In genomic region chr17:73251812-73252608, GRCm38 (mm10) we compare ENCODE assay signal across 11 mouse cellular contexts.
DNase-seq lines count a peak whose midpoint lies in the region; ATAC-seq and TF ChIP-seq lines count a peak whose summit lies in the region.
"Had no signal": no experiment of that assay in that cellular context is flagged by ENCODE, and none has a peak within 500 bp of the region (broad histone marks: within the 10 kb centered on the region; RNA-seq: fewer than 3 reads in every experiment).

No protein-coding gene starts in this region.

- no peak for TF ChIP-seq POLR2A in thymus, adult 2 months (IDR thresholded peaks at IDR 0.05; ENCODE audit: control insufficient read depth, extremely low read depth, insufficient read depth, low read length, poor library complexity)

- no peak overlapping the region for H3ac ChIP-seq in C2C12 (ENCODE audit: control insufficient read depth, insufficient read length, low read depth)

- H3K27me3 ChIP-seq in heart, embryonic 12.5 days (replicated peaks): no peaks in the 10 kb centered on the region
- no peaks in the 10 kb centered on the region for H3K27me3 ChIP-seq in liver, embryonic 11.5 days (replicated peaks; ENCODE audit: control insufficient read depth, insufficient read depth, low read length)
- H3K27me3 ChIP-seq in C2C12 (ENCODE audit: control insufficient read depth, insufficient read depth, insufficient read length): no peaks in the 10 kb centered on the region
- no peaks in the 10 kb centered on the region for H3K27me3 ChIP-seq in thymus, adult 2 months (ENCODE audit: control insufficient read depth, insufficient read depth, low read length)
- H3K27me3 ChIP-seq: hindbrain, embryonic 12.5 days; liver, embryonic 13.5 days had no signal

- peaks cover 29% of the 10 kb centered on the region for H3K4me1 ChIP-seq in heart, embryonic 12.5 days (replicated peaks)
- H3K4me1 ChIP-seq in liver, embryonic 11.5 days (replicated peaks; ENCODE audit: control insufficient read depth, insufficient read depth, low read length): 0 out of 2 replicates have a peak, but pooled peaks cover 2% of the 10 kb centered on the region
- H3K4me1 ChIP-seq in thymus, adult 2 months (replicated peaks; ENCODE audit: control insufficient read depth, insufficient read depth, low read length): peaks cover 14% of the 10 kb centered on the region

- no peak for ATAC-seq in heart, embryonic 12.5 days (ENCODE audit: insufficient number of reproducible peaks, low FRiP score)
- no peak for ATAC-seq in liver, embryonic 11.5 days (replicated peaks; ENCODE audit: low FRiP score)

- DNase-seq in heart, adult 8-10 months (ENCODE audit: low spot score): no peak
- peak; percentile 22 for DNase-seq in liver
- no peak for DNase-seq in liver, embryonic 11.5 days (ENCODE audit: low spot score)
- DNase-seq in adipocyte (ENCODE audit: low spot score): peak; percentile 33
- no peak for DNase-seq in thymus, adult 2 months
- DNase-seq: heart, adult 2 months; liver, embryonic 13.5 days had no signal

- TF ChIP-seq CTCF in C2C12 (IDR thresholded peaks at IDR 0.05; ENCODE audit: control insufficient read depth, insufficient read depth, insufficient read length): no peak
- no peak for TF ChIP-seq CTCF in thymus, adult 2 months (IDR thresholded peaks at IDR 0.05; ENCODE audit: borderline replicate concordance, control insufficient read depth, extremely low read depth, insufficient read depth, low read length, poor library complexity)

- WGBS in heart, embryonic 12.5 days: 64% methylated on average over 11 of the region's 11 CpGs
- WGBS in liver, embryonic 11.5 days: 74% methylated on average over 11 of the region's 11 CpGs
- 94% methylated on average over 11 of the region's 11 CpGs for WGBS in thymus, adult 2 months

- H3K36me3 ChIP-seq in heart, embryonic 12.5 days: no peaks in the 10 kb centered on the region
- no peaks in the 10 kb centered on the region for H3K36me3 ChIP-seq in liver, embryonic 11.5 days (ENCODE audit: control insufficient read depth, insufficient read depth, low read length)
- H3K36me3 ChIP-seq in C2C12 (ENCODE audit: control insufficient read depth, insufficient read depth): no peaks in the 10 kb centered on the region
- no peaks in the 10 kb centered on the region for H3K36me3 ChIP-seq in thymus, adult 2 months (ENCODE audit: control insufficient read depth, insufficient read depth, low read length)
- H3K36me3 ChIP-seq: hindbrain, embryonic 12.5 days; liver, embryonic 13.5 days had no signal

- no peak overlapping the region for H3K4me3 ChIP-seq in heart, embryonic 12.5 days
- H3K4me3 ChIP-seq in liver, embryonic 11.5 days (ENCODE audit: low read depth, low read length): no peak overlapping the region
- H3K4me3 ChIP-seq in C2C12 (ENCODE audit: insufficient read depth, poor library complexity, severe bottlenecking): no peak overlapping the region
- H3K4me3 ChIP-seq in thymus, adult 2 months (ENCODE audit: control insufficient read depth, insufficient read depth, low read length): no peak overlapping the region
- H3K4me3 ChIP-seq: heart, adult 2 months; hindbrain, embryonic 12.5 days; left cerebral cortex, adult 2 months; liver, embryonic 13.5 days had no signal

- no peaks in the 10 kb centered on the region for H3K79me2 ChIP-seq in C2C12 (ENCODE audit: control insufficient read depth, insufficient read depth)

- no peaks in the 10 kb centered on the region for H3K79me3 ChIP-seq in C2C12 (ENCODE audit: low read depth)

- H3K4me2 ChIP-seq in heart, embryonic 12.5 days: no peak overlapping the region
- no peak overlapping the region for H3K4me2 ChIP-seq in liver, embryonic 11.5 days
- H3K4me2 ChIP-seq: hindbrain, embryonic 12.5 days; liver, embryonic 13.5 days had no signal

- no peaks in the 10 kb centered on the region for H3K9me3 ChIP-seq in heart, embryonic 12.5 days (replicated peaks)
- H3K9me3 ChIP-seq in liver, embryonic 11.5 days (ENCODE audit: control insufficient read depth, low read length): no peaks in the 10 kb centered on the region
- H3K9me3 ChIP-seq: hindbrain, embryonic 12.5 days; liver, embryonic 13.5 days had no signal

- H3K9ac ChIP-seq in heart, embryonic 12.5 days: no peak overlapping the region
- no peak overlapping the region for H3K9ac ChIP-seq in liver, embryonic 11.5 days (ENCODE audit: low read depth, low read length)
- H3K9ac ChIP-seq: hindbrain, embryonic 12.5 days; liver, embryonic 13.5 days had no signal

- H3K27ac ChIP-seq in heart, embryonic 12.5 days (ENCODE audit: poor library complexity, severe bottlenecking): 0 out of 2 replicates have a peak overlapping the region, but pooled peaks have one; percentile 9
- no peak overlapping the region for H3K27ac ChIP-seq in liver, embryonic 11.5 days (ENCODE audit: low read depth, low read length)
- no peak overlapping the region for H3K27ac ChIP-seq in thymus, adult 2 months (ENCODE audit: control insufficient read depth, insufficient read depth, low read length)
- H3K27ac ChIP-seq: heart, adult 2 months; hindbrain, embryonic 12.5 days; left cerebral cortex, adult 2 months; liver, embryonic 13.5 days had no signal

TF ChIP-seq in C2C12, 6 proteins besides CTCF, POLR2A, EP300 and RAD21:
- TF ChIP-seq MAX (IDR thresholded peaks at IDR 0.05) (peak; percentile 31), MYOD1 (IDR thresholded peaks at IDR 0.05; ENCODE audit: control insufficient read depth, insufficient read length, low read depth) (no peak)

Comparison
In these comparisons a context has a peak if more than half of its experiments do, and no peak if none do; other contexts are left out.
1. DNase-seq: peak in liver (single experiment) and adipocyte (single experiment); none in heart, adult 8-10 months (single experiment), liver, embryonic 11.5 days (single experiment) and thymus, adult 2 months (single experiment).